Mouse (Mus musculus): ENCODE data around the gene Dydc1. TPM values are rescaled to one million over a fixed set of nuclear protein-coding genes. Genes with fewer than 3 reads are reported as not detected.

Dydc1 gene
- total RNA-seq, 2 experiments from 2014 or later = not detected

- DNase-seq (ENCODE audit: extremely low spot score in 1 of 2, low spot score in 2 of 2) = no peak
- no peak overlapping the region for H3K4me3 ChIP-seq
- no peak for TF ChIP-seq CTCF (IDR thresholded peaks at IDR 0.05)
- H3K27ac ChIP-seq = no peak overlapping the region
- intact Hi-C loops (cut with DNase I) = no loop called here
Measured at GRCm38 (mm10) chr14:41065168-41065567, 7.5 kb upstream of the Dydc1 start.

GRCm38 (mm10) chr14:41066416-41066815 lies 6.3 kb upstream of the Dydc1 start:
- intact Hi-C loops (cut with DNase I) = no loop called here
- Histone ChIP-seq H3K27ac (no peak overlapping the region), H3K4me3 (no peak overlapping the region)
- TF ChIP-seq CTCF (IDR thresholded peaks at IDR 0.05) = no peak
- no peak for DNase-seq (ENCODE audit: extremely low spot score in 1 of 2, low spot score in 2 of 2)

- H3K27ac ChIP-seq = no peak within 1 kb of the TSS
- intact Hi-C loops (cut with DNase I) = no loop called here
- no peak within 1 kb of the TSS for H3K4me3 ChIP-seq
- no peak for TF ChIP-seq CTCF (IDR thresholded peaks at IDR 0.05)
- DNase-seq (ENCODE audit: extremely low spot score in 1 of 2, low spot score in 2 of 2) = no peak
Measured at GRCm38 (mm10) chr14:41069108-41069507, 3.6 kb upstream of the Dydc1 start, which contains the start of gene Dydc2. Dydc2 (minus strand) TSS chr14:41069208.

- intact Hi-C loops (cut with DNase I) = no loop called here
Measured at GRCm38 (mm10) chr14:41070343-41070742, 2.4 kb upstream of the Dydc1 start.

DNA sequence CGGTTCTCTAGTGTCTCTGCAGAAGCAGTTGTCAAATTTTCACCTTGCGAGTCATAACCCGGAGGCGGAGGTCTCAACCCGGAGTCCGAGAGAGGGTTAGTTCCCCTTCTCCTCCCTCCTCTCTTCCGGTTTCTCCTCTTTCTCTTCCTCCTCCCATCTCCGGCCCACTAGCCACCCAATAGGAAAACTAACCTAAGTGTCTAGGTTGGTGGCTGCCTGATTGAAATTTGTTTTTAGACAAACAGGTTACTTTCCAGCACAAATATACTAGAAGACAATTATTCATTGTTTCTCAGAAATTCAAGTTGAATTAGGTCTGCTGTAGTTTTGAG lies 199 bp downstream of the Dydc1 start:
- no peak overlapping the region for H3K27ac ChIP-seq
- no peak for TF ChIP-seq CTCF (IDR thresholded peaks at IDR 0.05)
- H3K4me3 ChIP-seq = peak overlapping the region; percentile 55
- intact Hi-C loops (cut with DNase I) = no loop called here
- DNase-seq (ENCODE audit: extremely low spot score in 1 of 2, low spot score in 2 of 2) = no peak

More at GRCm38 (mm10) chr14:41070343-41070742, 2.4 kb upstream of the Dydc1 start:
- Histone ChIP-seq H3K27ac (no peak overlapping the region), H3K4me3 (no peak overlapping the region)
- no peak for TF ChIP-seq CTCF (IDR thresholded peaks at IDR 0.05)
- no peak for DNase-seq (ENCODE audit: extremely low spot score in 1 of 2, low spot score in 2 of 2)

- DNase-seq (ENCODE audit: extremely low spot score in 1 of 2, low spot score in 2 of 2) = no peak
- no peak for TF ChIP-seq CTCF (IDR thresholded peaks at IDR 0.05)
- H3K4me3 ChIP-seq = no peak overlapping the region
- H3K27ac ChIP-seq = no peak overlapping the region
- intact Hi-C loops (cut with DNase I) = no loop called here
Measured at GRCm38 (mm10) chr14:41082408-41082807, 9.7 kb downstream of the Dydc1 start.

DNA sequence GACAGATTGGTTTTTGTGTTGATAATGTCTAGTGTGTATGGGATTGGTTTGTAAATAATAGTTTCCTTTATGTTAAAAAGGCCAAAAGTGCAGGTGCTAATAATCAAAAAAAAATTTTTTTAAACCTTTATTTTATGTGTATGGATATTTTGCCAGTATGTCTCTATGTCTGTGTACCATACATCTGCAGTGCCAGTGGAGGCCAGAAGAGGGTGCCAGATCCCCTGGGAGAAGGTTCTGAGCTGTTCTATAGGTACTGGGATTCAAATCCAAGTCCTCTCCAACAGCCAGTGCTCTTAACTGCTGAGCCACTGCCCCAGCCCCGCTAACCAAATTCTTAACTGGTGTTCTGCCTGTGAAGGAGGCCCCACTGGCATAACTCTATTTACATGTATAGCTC lies 14.8 kb downstream of the Dydc1 start:
- intact Hi-C loops (cut with DNase I) = no loop called here
- H3K4me3 ChIP-seq = no peak overlapping the region

GRCm38 (mm10) chr14:41090777-41091176 lies 18.1 kb downstream of the Dydc1 start:
- Histone ChIP-seq H3K4me3 (no peak overlapping the region), H3K27ac (no peak overlapping the region)
- TF ChIP-seq CTCF (IDR thresholded peaks at IDR 0.05) = peak; percentile 62
- DNase-seq (ENCODE audit: extremely low spot score in 1 of 2, low spot score in 2 of 2) = no peak
- intact Hi-C loops (cut with DNase I) = no loop called here

More for the DNA sequence above, 14.8 kb downstream of the Dydc1 start:
- H3K27ac ChIP-seq = no peak overlapping the region
- DNase-seq (ENCODE audit: extremely low spot score in 1 of 2, low spot score in 2 of 2) = no peak
- TF ChIP-seq CTCF (IDR thresholded peaks at IDR 0.05) = peak; percentile 45

- H3K27ac ChIP-seq = no peak overlapping the region
- TF ChIP-seq CTCF (IDR thresholded peaks at IDR 0.05) = peak; percentile 77
- no peak overlapping the region for H3K4me3 ChIP-seq
- no peak for DNase-seq (ENCODE audit: extremely low spot score in 1 of 2, low spot score in 2 of 2)
- intact Hi-C loops (cut with DNase I) = no loop called here
Measured at GRCm38 (mm10) chr14:41094114-41094513, 21.4 kb downstream of the Dydc1 start.

DNA sequence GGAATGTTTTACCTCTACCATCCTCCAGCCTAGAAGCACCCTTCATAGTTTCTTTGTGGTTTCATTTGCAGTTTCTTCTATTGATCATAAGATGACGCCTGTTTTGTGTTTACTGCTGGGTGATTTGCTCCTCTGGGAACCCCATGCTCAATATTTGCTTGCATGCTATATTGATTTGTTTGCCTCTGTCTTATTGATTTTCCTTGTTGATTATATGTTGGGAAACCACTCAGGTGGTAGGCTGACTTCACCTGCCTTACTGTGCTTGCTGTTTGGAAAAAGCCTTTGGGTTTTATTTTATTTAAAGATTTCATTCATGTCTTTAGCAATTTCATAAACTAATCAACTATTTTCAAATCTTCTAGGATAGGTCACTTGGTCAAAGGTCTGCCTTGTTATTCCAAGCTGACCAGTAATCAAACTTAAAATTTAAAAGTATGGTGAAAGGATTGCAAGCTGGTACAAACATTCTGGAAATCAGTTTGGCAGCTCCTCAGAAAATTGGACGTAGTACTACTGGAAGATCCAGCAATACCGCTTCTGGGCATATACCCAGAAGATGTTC lies 23.7 kb downstream of the Dydc1 start:
- no peak overlapping the region for H3K4me3 ChIP-seq
- no peak for DNase-seq (ENCODE audit: extremely low spot score in 1 of 2, low spot score in 2 of 2)
- intact Hi-C loops (cut with DNase I) = no loop called here
- H3K27ac ChIP-seq = no peak overlapping the region
- no peak for TF ChIP-seq CTCF (IDR thresholded peaks at IDR 0.05)

- no peak for DNase-seq (ENCODE audit: extremely low spot score in 1 of 2, low spot score in 2 of 2)
- Histone ChIP-seq H3K27ac (peak overlapping the region; percentile 44; the same call in 1 of the 2 replicates), H3K4me3 (no peak overlapping the region)
- TF ChIP-seq CTCF (IDR thresholded peaks at IDR 0.05) = no peak
- intact Hi-C loops (cut with DNase I) = no loop called here
Measured at GRCm38 (mm10) chr14:41098726-41099125, 26.0 kb downstream of the Dydc1 start.

GRCm38 (mm10) chr14:41100712-41101111 lies 28.0 kb downstream of the Dydc1 start:
- intact Hi-C loops (cut with DNase I) = no loop called here
- no peak for TF ChIP-seq CTCF (IDR thresholded peaks at IDR 0.05)
- H3K27ac ChIP-seq = no peak overlapping the region
- H3K4me3 ChIP-seq = no peak overlapping the region
- DNase-seq (ENCODE audit: extremely low spot score in 1 of 2, low spot score in 2 of 2) = no peak

GRCm38 (mm10) chr14:41101242-41101641 lies 28.5 kb downstream of the Dydc1 start:
- DNase-seq (ENCODE audit: extremely low spot score in 1 of 2, low spot score in 2 of 2) = no peak
- intact Hi-C loops (cut with DNase I) = no loop called here
- TF ChIP-seq CTCF (IDR thresholded peaks at IDR 0.05) = no peak
- Histone ChIP-seq H3K27ac (no peak overlapping the region), H3K4me3 (no peak overlapping the region)
